Mouse (Mus musculus): ENCODE measurements around the gene Hoxd1. TPM values are rescaled to one million over a fixed set of nuclear protein-coding genes. Genes with fewer than 3 reads are reported as not detected.

Gene Hoxd1
- polyA plus RNA-seq (2014; fragmentation: Nextera tagmentation; extraction: Ambion mirVana), result not detected in 2 replicates

GRCm38 (mm10) chr2:74762522-74763244, at the start of gene Hoxd1:
Gene Hoxd1 (plus strand): TSS chr2:74762980.
- no peaks in the 10 kb centered on the region for H3K36me3 ChIP-seq (ENCODE audit: control insufficient read depth, insufficient read depth, low read length)
- H3K9ac ChIP-seq (ENCODE audit: low read length), result no peak within 1 kb of the TSS
- ATAC-seq (ENCODE audit: low FRiP score) (peak; percentile 86), DNase-seq (ENCODE audit: low spot score, missing footprints) (peak; percentile 95)
- peak within 1 kb of the TSS; percentile 72 for H3K4me2 ChIP-seq
- under 1% methylated on average over 56 of the region's 61 CpGs for whole genome bisulfite sequencing
- H3K27ac ChIP-seq (ENCODE audit: low read depth, low read length), result no peak within 1 kb of the TSS
- peaks cover 74% of the 10 kb centered on the region for H3K27me3 ChIP-seq (ENCODE audit: control insufficient read depth, insufficient read depth, low read length)
- no peaks in the 10 kb centered on the region for H3K9me3 ChIP-seq (ENCODE audit: control insufficient read depth, low read length)
- peak within 1 kb of the TSS; percentile 45 for H3K4me3 ChIP-seq (ENCODE audit: low read depth, low read length)
- H3K4me1 ChIP-seq (ENCODE audit: control insufficient read depth, insufficient read depth, low read length), result peaks cover 14% of the 10 kb centered on the region

GRCm38 (mm10) chr2:74713239-74714150, 49.3 kb upstream of the Hoxd1 start:
- Histone ChIP-seq H3K4me1 (ENCODE audit: control insufficient read depth, insufficient read depth, low read length) (no peaks in the 10 kb centered on the region), H3K27me3 (ENCODE audit: control insufficient read depth, insufficient read depth, low read length) (peaks cover 97% of the 10 kb centered on the region), H3K27ac (ENCODE audit: low read depth, low read length) (no peak overlapping the region), H3K36me3 (ENCODE audit: control insufficient read depth, insufficient read depth, low read length) (no peaks in the 10 kb centered on the region), H3K4me3 (ENCODE audit: low read depth, low read length) (no peak overlapping the region), H3K9me3 (ENCODE audit: control insufficient read depth, low read length) (no peaks in the 10 kb centered on the region), H3K4me2 (no peak overlapping the region), H3K9ac (ENCODE audit: low read length) (no peak overlapping the region)
- WGBS, result 4% methylated on average over 19 of the region's 19 CpGs
- DNase-seq (ENCODE audit: low spot score, missing footprints), result peak; percentile 92
- ATAC-seq (ENCODE audit: low FRiP score), result no peak

- H3K4me1 ChIP-seq (ENCODE audit: control insufficient read depth, insufficient read depth, low read length), result no peaks in the 10 kb centered on the region
- H3K27me3 ChIP-seq (ENCODE audit: control insufficient read depth, insufficient read depth, low read length), result peaks cover 97% of the 10 kb centered on the region
- WGBS, result 3% methylated on average over 18 of the region's 18 CpGs
- no peak for ATAC-seq (ENCODE audit: low FRiP score)
- no peak overlapping the region for H3K9ac ChIP-seq (ENCODE audit: low read length)
- no peak overlapping the region for H3K4me2 ChIP-seq
- no peak overlapping the region for H3K4me3 ChIP-seq (ENCODE audit: low read depth, low read length)
- DNase-seq (ENCODE audit: low spot score, missing footprints), result peak; percentile 94
- H3K36me3 ChIP-seq (ENCODE audit: control insufficient read depth, insufficient read depth, low read length), result no peaks in the 10 kb centered on the region
- H3K27ac ChIP-seq (ENCODE audit: low read depth, low read length), result no peak overlapping the region
- H3K9me3 ChIP-seq (ENCODE audit: control insufficient read depth, low read length), result no peaks in the 10 kb centered on the region
Measured at GRCm38 (mm10) chr2:74714156-74714789, 48.5 kb upstream of the Hoxd1 start.

- no peak for ATAC-seq (ENCODE audit: low FRiP score)
- Histone ChIP-seq H3K27ac (ENCODE audit: low read depth, low read length) (no peak overlapping the region), H3K9ac (ENCODE audit: low read length) (no peak overlapping the region), H3K27me3 (ENCODE audit: control insufficient read depth, insufficient read depth, low read length) (peaks cover 97% of the 10 kb centered on the region), H3K4me1 (ENCODE audit: control insufficient read depth, insufficient read depth, low read length) (no peaks in the 10 kb centered on the region), H3K4me3 (ENCODE audit: low read depth, low read length) (no peak overlapping the region), H3K9me3 (ENCODE audit: control insufficient read depth, low read length) (no peaks in the 10 kb centered on the region), H3K4me2 (no peak overlapping the region), H3K36me3 (ENCODE audit: control insufficient read depth, insufficient read depth, low read length) (no peaks in the 10 kb centered on the region)
- DNase-seq (ENCODE audit: low spot score, missing footprints), result peak; percentile 93
- under 1% methylated on average over 14 of the region's 14 CpGs for WGBS
Measured at GRCm38 (mm10) chr2:74714881-74715280, 47.9 kb upstream of the Hoxd1 start.

GRCm38 (mm10) chr2:74715504-74716241, 47.1 kb upstream of the Hoxd1 start:
- DNase-seq (ENCODE audit: low spot score, missing footprints), result peak; percentile 93
- no peaks in the 10 kb centered on the region for H3K9me3 ChIP-seq (ENCODE audit: control insufficient read depth, low read length)
- H3K4me1 ChIP-seq (ENCODE audit: control insufficient read depth, insufficient read depth, low read length), result no peaks in the 10 kb centered on the region
- peak; percentile 79 for ATAC-seq (ENCODE audit: low FRiP score)
- H3K4me2 ChIP-seq, result peak overlapping the region; percentile 28; the same call in 1 of the 2 replicates
- no peaks in the 10 kb centered on the region for H3K36me3 ChIP-seq (ENCODE audit: control insufficient read depth, insufficient read depth, low read length)
- no peak overlapping the region for H3K9ac ChIP-seq (ENCODE audit: low read length)
- 2% methylated on average over 26 of the region's 26 CpGs for WGBS
- no peak overlapping the region for H3K27ac ChIP-seq (ENCODE audit: low read depth, low read length)
- peaks cover 97% of the 10 kb centered on the region for H3K27me3 ChIP-seq (ENCODE audit: control insufficient read depth, insufficient read depth, low read length)
- no peak overlapping the region for H3K4me3 ChIP-seq (ENCODE audit: low read depth, low read length)

GRCm38 (mm10) chr2:74720384-74720783, 42.4 kb upstream of the Hoxd1 start:
- Histone ChIP-seq H3K4me1 (ENCODE audit: control insufficient read depth, insufficient read depth, low read length) (no peaks in the 10 kb centered on the region), H3K36me3 (ENCODE audit: control insufficient read depth, insufficient read depth, low read length) (no peaks in the 10 kb centered on the region), H3K4me2 (no peak overlapping the region), H3K4me3 (ENCODE audit: low read depth, low read length) (no peak overlapping the region), H3K9ac (ENCODE audit: low read length) (no peak overlapping the region), H3K27ac (ENCODE audit: low read depth, low read length) (no peak overlapping the region), H3K27me3 (ENCODE audit: control insufficient read depth, insufficient read depth, low read length) (peaks cover 99% of the 10 kb centered on the region), H3K9me3 (ENCODE audit: control insufficient read depth, low read length) (no peaks in the 10 kb centered on the region)
- 4% methylated on average over 2 of the region's 2 CpGs for whole genome bisulfite sequencing
- ATAC-seq (ENCODE audit: low FRiP score) (no peak), DNase-seq (ENCODE audit: low spot score, missing footprints) (no peak)

- 7% methylated on average over 5 of the region's 5 CpGs for WGBS
- Histone ChIP-seq H3K4me2 (no peak overlapping the region), H3K36me3 (ENCODE audit: control insufficient read depth, insufficient read depth, low read length) (no peaks in the 10 kb centered on the region), H3K4me3 (ENCODE audit: low read depth, low read length) (no peak overlapping the region), H3K27me3 (ENCODE audit: control insufficient read depth, insufficient read depth, low read length) (peaks cover 99% of the 10 kb centered on the region), H3K27ac (ENCODE audit: low read depth, low read length) (no peak overlapping the region), H3K9ac (ENCODE audit: low read length) (no peak overlapping the region), H3K9me3 (ENCODE audit: control insufficient read depth, low read length) (no peaks in the 10 kb centered on the region), H3K4me1 (ENCODE audit: control insufficient read depth, insufficient read depth, low read length) (no peaks in the 10 kb centered on the region)
- ATAC-seq (ENCODE audit: low FRiP score) (no peak), DNase-seq (ENCODE audit: low spot score, missing footprints) (no peak)
Measured at GRCm38 (mm10) chr2:74720955-74721491, 41.8 kb upstream of the Hoxd1 start.

GRCm38 (mm10) chr2:74721882-74722281, 40.9 kb upstream of the Hoxd1 start:
- H3K9ac ChIP-seq (ENCODE audit: low read length), result no peak overlapping the region
- DNase-seq (ENCODE audit: low spot score, missing footprints), result no peak
- 6% methylated on average over 6 of the region's 6 CpGs for whole genome bisulfite sequencing

More at GRCm38 (mm10) chr2:74721882-74722281, 40.9 kb upstream of the Hoxd1 start:
- no peaks in the 10 kb centered on the region for H3K9me3 ChIP-seq (ENCODE audit: control insufficient read depth, low read length)
- H3K4me1 ChIP-seq (ENCODE audit: control insufficient read depth, insufficient read depth, low read length), result no peaks in the 10 kb centered on the region
- no peaks in the 10 kb centered on the region for H3K36me3 ChIP-seq (ENCODE audit: control insufficient read depth, insufficient read depth, low read length)
- no peak overlapping the region for H3K27ac ChIP-seq (ENCODE audit: low read depth, low read length)
- no peak overlapping the region for H3K4me2 ChIP-seq
- H3K27me3 ChIP-seq (ENCODE audit: control insufficient read depth, insufficient read depth, low read length), result peaks cover 99% of the 10 kb centered on the region
- no peak overlapping the region for H3K4me3 ChIP-seq (ENCODE audit: low read depth, low read length)
- no peak for ATAC-seq (ENCODE audit: low FRiP score)

All from midbrain, embryonic 11.5 days (tissue).